Mouse (Mus musculus) midbrain, embryonic 12.5 days (tissue): ENCODE data around the gene Slc41a2. TPM values are rescaled to one million over a fixed set of nuclear protein-coding genes. Genes with fewer than 3 reads are reported as not detected.

Experiments
- ATAC-seq: fragments of 200-750 bp; cut with Nextera tagmentation; 2 replicates; pipeline ENCODE4 v1.8.0; 2017; ENCODE audit warnings: low read depth, moderate TSS enrichment, moderate library complexity; ENCODE audit not compliant: low FRiP score
- H3K27ac ChIP-seq: fragments of 300-500 bp; sonication (generic); replicated peaks from 2 replicates; pipeline ENCODE4 v1.5.1; 2016; ENCODE audit warnings: mild to moderate bottlenecking
- H3K27me3 ChIP-seq: fragments of 300-500 bp; sonication (generic); 2 replicates; pipeline ENCODE4 v1.6.1; 2016; ENCODE audit warnings: mild to moderate bottlenecking
- H3K36me3 ChIP-seq: fragments of 300-500 bp; sonication (generic); 2 replicates; pipeline ENCODE4 v1.6.1; 2016
- H3K4me1 ChIP-seq: fragments of 300-500 bp; sonication (generic); 2 replicates; pipeline ENCODE4 v1.6.1; 2016
- H3K4me2 ChIP-seq: fragments of 300-500 bp; sonication (generic); replicated peaks from 2 replicates; pipeline ENCODE4 v1.6.1; 2016; ENCODE audit warnings: mild to moderate bottlenecking, moderate library complexity
- H3K4me3 ChIP-seq: fragments of 300-500 bp; sonication (generic); 2 replicates; pipeline ENCODE4 v1.5.1; 2016; ENCODE audit warnings: mild to moderate bottlenecking
- H3K9ac ChIP-seq: fragments of 300-500 bp; sonication (generic); replicated peaks from 2 replicates; pipeline ENCODE4 v1.6.1; 2016; ENCODE audit warnings: mild to moderate bottlenecking, moderate library complexity
- H3K9me3 ChIP-seq: fragments of 300-500 bp; sonication (generic); 2 replicates; pipeline ENCODE4 v1.6.1; 2016; ENCODE audit warnings: mild to moderate bottlenecking
- WGBS: fragments of 180-500 bp; shearing (Covaris S2); methylation state at CpG from one replicate; pipeline ENCODE4 v1.1.7; 2016; 5-methylcytosine and 5-hydroxymethylcytosine counted together
- polyA plus RNA-seq: library from polyadenylated mRNA; unstranded; fragments of >200 nt; fragmentation: Nextera tagmentation; extraction: Ambion mirVana; gene quantifications from 2 replicates; pipeline ENCODE4 v1.2.1, GENCODE M21; 2016

The Slc41a2 gene
- polyA plus RNA-seq, 1 experiment from 2014 or later, result 2.3 TPM

GRCm38 (mm10) chr10:83326648-83327285 lies 10.9 kb downstream of the Slc41a2 start:
- no peak overlapping the region for H3K9ac ChIP-seq
- no peak overlapping the region for H3K4me2 ChIP-seq
- 91% methylated on average over 14 of the region's 14 CpGs for WGBS
- no peak overlapping the region for H3K27ac ChIP-seq
- H3K4me1 ChIP-seq, result no peaks in the 10 kb centered on the region
- peaks cover 13% of the 10 kb centered on the region for H3K27me3 ChIP-seq
- no peaks in the 10 kb centered on the region for H3K36me3 ChIP-seq
- ATAC-seq, result no peak
- H3K9me3 ChIP-seq, result no peaks in the 10 kb centered on the region
- no peak overlapping the region for H3K4me3 ChIP-seq

GRCm38 (mm10) chr10:83325903-83326302 lies 11.8 kb downstream of the Slc41a2 start:
- no peak for ATAC-seq
- Histone ChIP-seq H3K4me1 (no peaks in the 10 kb centered on the region), H3K4me3 (no peak overlapping the region), H3K27me3 (peaks cover 13% of the 10 kb centered on the region), H3K9me3 (no peaks in the 10 kb centered on the region), H3K4me2 (no peak overlapping the region), H3K9ac (no peak overlapping the region), H3K27ac (no peak overlapping the region), H3K36me3 (no peaks in the 10 kb centered on the region)
- WGBS, result 97% methylated on average over 1 of the region's 1 CpGs

- no peak overlapping the region for H3K4me2 ChIP-seq
- no peaks in the 10 kb centered on the region for H3K9me3 ChIP-seq
- ATAC-seq, result no peak
- H3K36me3 ChIP-seq, result no peaks in the 10 kb centered on the region
- no peaks in the 10 kb centered on the region for H3K4me1 ChIP-seq
- 85% methylated on average over 3 of the region's 3 CpGs for WGBS
- H3K4me3 ChIP-seq, result no peak overlapping the region
- peaks cover 13% of the 10 kb centered on the region for H3K27me3 ChIP-seq
- H3K9ac ChIP-seq, result no peak overlapping the region
- H3K27ac ChIP-seq, result no peak overlapping the region
Measured at GRCm38 (mm10) chr10:83324871-83325270, 12.8 kb downstream of the Slc41a2 start.

GRCm38 (mm10) chr10:83322551-83323100 lies 15.1 kb downstream of the Slc41a2 start:
- ATAC-seq, result no peak
- Histone ChIP-seq H3K27me3 (peaks cover 13% of the 10 kb centered on the region), H3K4me3 (no peak overlapping the region), H3K9me3 (no peaks in the 10 kb centered on the region), H3K9ac (no peak overlapping the region), H3K27ac (no peak overlapping the region), H3K36me3 (no peaks in the 10 kb centered on the region), H3K4me2 (no peak overlapping the region), H3K4me1 (no peaks in the 10 kb centered on the region)
- 48% methylated on average over 7 of the region's 7 CpGs for WGBS

GRCm38 (mm10) chr10:83321528-83321927 lies 16.2 kb downstream of the Slc41a2 start:
- no peaks in the 10 kb centered on the region for H3K9me3 ChIP-seq
- H3K4me2 ChIP-seq, result no peak overlapping the region
- no peak overlapping the region for H3K9ac ChIP-seq
- ATAC-seq, result no peak
- whole genome bisulfite sequencing, result 22% methylated on average over 6 of the region's 6 CpGs
- no peaks in the 10 kb centered on the region for H3K36me3 ChIP-seq
- H3K4me1 ChIP-seq, result no peaks in the 10 kb centered on the region
- peaks cover 13% of the 10 kb centered on the region for H3K27me3 ChIP-seq
- H3K4me3 ChIP-seq, result no peak overlapping the region
- H3K27ac ChIP-seq, result no peak overlapping the region

GRCm38 (mm10) chr10:83320870-83321269 lies 16.8 kb downstream of the Slc41a2 start:
- Histone ChIP-seq H3K4me1 (no peaks in the 10 kb centered on the region), H3K27me3 (peaks cover 13% of the 10 kb centered on the region), H3K27ac (no peak overlapping the region), H3K9me3 (no peaks in the 10 kb centered on the region), H3K9ac (no peak overlapping the region), H3K4me3 (no peak overlapping the region), H3K4me2 (no peak overlapping the region), H3K36me3 (no peaks in the 10 kb centered on the region)
- no peak for ATAC-seq
- WGBS, result 93% methylated on average over 7 of the region's 7 CpGs

- no peak overlapping the region for H3K4me3 ChIP-seq
- H3K27me3 ChIP-seq, result peaks cover 13% of the 10 kb centered on the region
- H3K4me2 ChIP-seq, result no peak overlapping the region
- no peak overlapping the region for H3K27ac ChIP-seq
- H3K36me3 ChIP-seq, result no peaks in the 10 kb centered on the region
- H3K9me3 ChIP-seq, result no peaks in the 10 kb centered on the region
- ATAC-seq, result no peak
- 85% methylated on average over 6 of the region's 6 CpGs for WGBS
- no peaks in the 10 kb centered on the region for H3K4me1 ChIP-seq
- H3K9ac ChIP-seq, result no peak overlapping the region
Measured at GRCm38 (mm10) chr10:83320396-83320795, 17.3 kb downstream of the Slc41a2 start.

GRCm38 (mm10) chr10:83313033-83313432 lies 24.6 kb downstream of the Slc41a2 start:
- H3K9ac ChIP-seq, result no peak overlapping the region
- no peak for ATAC-seq
- 88% methylated on average over 5 of the region's 5 CpGs for WGBS
- no peak overlapping the region for H3K27ac ChIP-seq
- no peaks in the 10 kb centered on the region for H3K9me3 ChIP-seq
- no peak overlapping the region for H3K4me2 ChIP-seq
- no peaks in the 10 kb centered on the region for H3K36me3 ChIP-seq
- H3K4me3 ChIP-seq, result no peak overlapping the region
- no peaks in the 10 kb centered on the region for H3K4me1 ChIP-seq
- no peaks in the 10 kb centered on the region for H3K27me3 ChIP-seq

GRCm38 (mm10) chr10:83310356-83310755 lies 27.3 kb downstream of the Slc41a2 start:
- H3K27ac ChIP-seq, result no peak overlapping the region
- no peaks in the 10 kb centered on the region for H3K4me1 ChIP-seq
- no peak overlapping the region for H3K4me2 ChIP-seq
- no peak overlapping the region for H3K4me3 ChIP-seq
- H3K27me3 ChIP-seq, result no peaks in the 10 kb centered on the region
- no peaks in the 10 kb centered on the region for H3K36me3 ChIP-seq
- H3K9ac ChIP-seq, result no peak overlapping the region
- ATAC-seq, result no peak
- H3K9me3 ChIP-seq, result no peaks in the 10 kb centered on the region
- 90% methylated on average over 7 of the region's 7 CpGs for WGBS

- Histone ChIP-seq H3K9ac (no peak overlapping the region), H3K27me3 (no peaks in the 10 kb centered on the region), H3K4me3 (no peak overlapping the region), H3K9me3 (no peaks in the 10 kb centered on the region), H3K4me2 (no peak overlapping the region), H3K4me1 (no peaks in the 10 kb centered on the region), H3K27ac (no peak overlapping the region), H3K36me3 (no peaks in the 10 kb centered on the region)
- WGBS, result 83% methylated on average over 4 of the region's 4 CpGs
- no peak for ATAC-seq
Measured at GRCm38 (mm10) chr10:83301687-83302086, 36.0 kb downstream of the Slc41a2 start.

GRCm38 (mm10) chr10:83301054-83301453 lies 36.6 kb downstream of the Slc41a2 start:
- no peak for ATAC-seq
- 83% methylated on average over 3 of the region's 3 CpGs for WGBS
- H3K9ac ChIP-seq, result no peak overlapping the region
- H3K27me3 ChIP-seq, result no peaks in the 10 kb centered on the region
- H3K36me3 ChIP-seq, result no peaks in the 10 kb centered on the region
- no peaks in the 10 kb centered on the region for H3K9me3 ChIP-seq
- H3K4me1 ChIP-seq, result no peaks in the 10 kb centered on the region
- no peak overlapping the region for H3K27ac ChIP-seq
- H3K4me2 ChIP-seq, result no peak overlapping the region
- H3K4me3 ChIP-seq, result no peak overlapping the region

GRCm38 (mm10) chr10:83297017-83297416 lies 40.7 kb downstream of the Slc41a2 start:
- H3K4me2 ChIP-seq, result no peak overlapping the region
- H3K9me3 ChIP-seq, result no peaks in the 10 kb centered on the region
- ATAC-seq, result no peak
- no peaks in the 10 kb centered on the region for H3K36me3 ChIP-seq
- H3K4me3 ChIP-seq, result no peak overlapping the region
- no peaks in the 10 kb centered on the region; the same call in 1 of the 2 replicates for H3K27me3 ChIP-seq
- no peaks in the 10 kb centered on the region for H3K4me1 ChIP-seq
- no peak overlapping the region for H3K9ac ChIP-seq
- no peak overlapping the region for H3K27ac ChIP-seq
- WGBS, result 86% methylated on average over 4 of the region's 4 CpGs

- Histone ChIP-seq H3K36me3 (no peaks in the 10 kb centered on the region), H3K9me3 (no peaks in the 10 kb centered on the region), H3K4me3 (no peak overlapping the region), H3K27me3 (no peaks in the 10 kb centered on the region; the same call in 1 of the 2 replicates), H3K4me1 (no peaks in the 10 kb centered on the region), H3K27ac (no peak overlapping the region), H3K9ac (no peak overlapping the region), H3K4me2 (no peak overlapping the region)
- WGBS, result 61% methylated on average over 9 of the region's 9 CpGs
- ATAC-seq, result no peak
Measured at GRCm38 (mm10) chr10:83294746-83295145, 42.9 kb downstream of the Slc41a2 start.
